Comparison of ENCODE assay signal across 1 mouse cellular context in the genomic region with DNA sequence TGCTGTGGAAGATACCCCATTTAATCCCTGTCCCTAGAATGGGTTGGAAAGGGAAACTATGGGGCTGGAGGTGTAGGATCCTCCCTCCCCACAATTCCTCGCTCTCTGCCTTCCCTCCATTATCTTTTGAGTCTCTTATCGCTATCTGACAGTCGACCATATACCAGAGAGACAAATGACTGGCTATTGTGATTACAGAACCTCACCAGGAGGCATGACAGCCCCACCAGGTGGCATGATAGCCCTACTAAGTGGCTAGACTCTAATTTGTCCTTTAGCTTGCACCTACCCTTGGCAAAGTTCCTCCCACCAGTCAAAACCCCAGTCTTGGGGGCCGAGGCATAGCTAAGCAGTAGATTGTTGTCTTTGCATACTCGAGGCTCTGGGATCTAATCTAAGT.
TF ChIP-seq lines count a peak whose summit lies in the region.

No protein-coding gene starts in this region.

TF ChIP-seq in MEL, 35 proteins besides CTCF, POLR2A, EP300 and RAD21 (continued from another document):
- TF ChIP-seq UBTF (IDR thresholded peaks at IDR 0.05; ENCODE audit: borderline replicate concordance, insufficient read depth, low read depth, low read length) (no peak), GABPA (IDR thresholded peaks at IDR 0.05; ENCODE audit: low read depth, low read length) (no peak), NELFE (IDR thresholded peaks at IDR 0.05; ENCODE audit: low read depth, low read length) (no peak), RCOR1 (IDR thresholded peaks at IDR 0.05; ENCODE audit: low read depth, low read length) (peak; percentile 35; the same call in 1 of the 2 replicates), E2F4 (IDR thresholded peaks at IDR 0.05; ENCODE audit: borderline replicate concordance, low read depth, low read length) (no peak), GATA1 (IDR thresholded peaks at IDR 0.05; ENCODE audit: low read depth, low read length) (peak; percentile 92), CHD1 (IDR thresholded peaks at IDR 0.05; ENCODE audit: low read depth, low read length) (no peak), TBP (IDR thresholded peaks at IDR 0.05; ENCODE audit: low read depth, low read length) (no peak), USF1 (IDR thresholded peaks at IDR 0.05; ENCODE audit: low read depth, low read length) (no peak), MAFK (IDR thresholded peaks at IDR 0.05; ENCODE audit: borderline replicate concordance, low read depth, low read length) (no peak)
TF ChIP-seq in MEL: peak in this region for 8.
